Mouse (Mus musculus): ENCODE data around the gene Sema3g. TPM values are rescaled to one million over a fixed set of nuclear protein-coding genes. Genes with fewer than 3 reads are reported as not detected.

The Sema3g gene
- polyA plus RNA-seq, 2 experiments: 0.15 TPM; not detected in 1

- Histone ChIP-seq H3K4me3 (ENCODE audit: insufficient read depth in 1 of 2, low read depth in 2 of 2, low read length in 2 of 2) (no peak overlapping the region), H3K4me1 (replicated peaks; ENCODE audit: control insufficient read depth in 2 of 2, insufficient read depth in 2 of 2, low read length in 1 of 2) (peaks cover 0 to 2% of the 10 kb centered on the region in 2 experiments; a peak in 1 of 4 replicates), H3K27me3 (ENCODE audit: control insufficient read depth, insufficient read depth, low read length) (no peaks in the 10 kb centered on the region; the same call in 1 of the 2 replicates), H3K36me3 (replicated peaks; ENCODE audit: control insufficient read depth, insufficient read depth, low read depth) (no peaks in the 10 kb centered on the region), H3K27ac (no peak overlapping the region), H3K9me3 (ENCODE audit: control insufficient read depth, low read length) (no peaks in the 10 kb centered on the region), H3K4me2 (ENCODE audit: low read depth) (no peak overlapping the region), H3K9ac (replicated peaks) (no peak overlapping the region)
- ATAC-seq (ENCODE audit: insufficient read depth) (no peak), DNase-seq (ENCODE audit: low read depth in 3 of 3, low spot score in 3 of 3) (no peak)
- TF ChIP-seq CTCF (IDR thresholded peaks at IDR 0.05; ENCODE audit: low read depth): no peak
- no peak for TF ChIP-seq EP300 (IDR thresholded peaks at IDR 0.05; ENCODE audit: low read depth)
- 68% methylated on average over 4 of the region's 4 CpGs for WGBS (ENCODE audit: insufficient replicate concordance)
These were observed 9.3 kb downstream of the Sema3g start for GRCm38 (mm10) chr14:31226978-31227377.

- WGBS (ENCODE audit: insufficient replicate concordance): 33% methylated on average over 6 of the region's 6 CpGs
- Histone ChIP-seq H3K4me3 (ENCODE audit: insufficient read depth in 1 of 2, low read depth in 2 of 2, low read length in 2 of 2) (no peak overlapping the region), H3K9ac (replicated peaks) (no peak overlapping the region), H3K9me3 (ENCODE audit: control insufficient read depth, low read length) (no peaks in the 10 kb centered on the region), H3K27ac (no peak overlapping the region), H3K36me3 (replicated peaks; ENCODE audit: control insufficient read depth, insufficient read depth, low read depth) (no peaks in the 10 kb centered on the region), H3K4me2 (ENCODE audit: low read depth) (no peak overlapping the region), H3K27me3 (ENCODE audit: control insufficient read depth, insufficient read depth, low read length) (no peaks in the 10 kb centered on the region; the same call in 1 of the 2 replicates), H3K4me1 (replicated peaks; ENCODE audit: control insufficient read depth in 2 of 2, insufficient read depth in 2 of 2, low read length in 1 of 2) (peaks cover 0 to 3% of the 10 kb centered on the region in 2 experiments; a peak in 2 of 4 replicates)
- DNase-seq (ENCODE audit: low read depth in 3 of 3, low spot score in 3 of 3): no peak
- TF ChIP-seq CTCF (IDR thresholded peaks at IDR 0.05; ENCODE audit: low read depth) (no peak), EP300 (IDR thresholded peaks at IDR 0.05; ENCODE audit: low read depth) (no peak)
- no peak for ATAC-seq (ENCODE audit: insufficient read depth)
These were observed 10.6 kb downstream of the Sema3g start for GRCm38 (mm10) chr14:31228234-31228633.

GRCm38 (mm10) chr14:31230442-31230841 is 12.8 kb downstream of the Sema3g start:
- 52% methylated on average over 8 of the region's 8 CpGs for WGBS (ENCODE audit: insufficient replicate concordance)
- peaks cover 0 to 7% of the 10 kb centered on the region in 2 experiments; a peak in 2 of 4 replicates for H3K4me1 ChIP-seq (replicated peaks; ENCODE audit: control insufficient read depth in 2 of 2, insufficient read depth in 2 of 2, low read length in 1 of 2)
- no peak for ATAC-seq (ENCODE audit: insufficient read depth)
- no peak overlapping the region for H3K4me2 ChIP-seq (ENCODE audit: low read depth)
- no peaks in the 10 kb centered on the region for H3K9me3 ChIP-seq (ENCODE audit: control insufficient read depth, low read length)
- H3K27me3 ChIP-seq (ENCODE audit: control insufficient read depth, insufficient read depth, low read length): no peaks in the 10 kb centered on the region; the same call in 1 of the 2 replicates
- no peak for DNase-seq (ENCODE audit: low read depth in 3 of 3, low spot score in 3 of 3)
- no peak overlapping the region for H3K4me3 ChIP-seq (ENCODE audit: insufficient read depth in 1 of 2, low read depth in 2 of 2, low read length in 2 of 2)
- TF ChIP-seq EP300 (IDR thresholded peaks at IDR 0.05; ENCODE audit: low read depth): no peak
- 0 out of 2 replicates have a peak, but pooled peaks have one; percentile 2 for TF ChIP-seq CTCF (IDR thresholded peaks at IDR 0.05; ENCODE audit: low read depth)
- H3K9ac ChIP-seq (replicated peaks): no peak overlapping the region
- H3K36me3 ChIP-seq (replicated peaks; ENCODE audit: control insufficient read depth, insufficient read depth, low read depth): no peaks in the 10 kb centered on the region
- H3K27ac ChIP-seq: no peak overlapping the region

GRCm38 (mm10) chr14:31232404-31233069 is 14.9 kb downstream of the Sema3g start:
- DNase-seq (ENCODE audit: low read depth in 3 of 3, low spot score in 3 of 3): no peak
- peaks cover 0 to 7% of the 10 kb centered on the region in 2 experiments; a peak in 2 of 4 replicates for H3K4me1 ChIP-seq (replicated peaks; ENCODE audit: control insufficient read depth in 2 of 2, insufficient read depth in 2 of 2, low read length in 1 of 2)

More at GRCm38 (mm10) chr14:31232404-31233069, 14.9 kb downstream of the Sema3g start:
- no peak for ATAC-seq (ENCODE audit: insufficient read depth)
- Histone ChIP-seq H3K4me2 (ENCODE audit: low read depth) (no peak overlapping the region), H3K9ac (replicated peaks) (no peak overlapping the region), H3K9me3 (ENCODE audit: control insufficient read depth, low read length) (no peaks in the 10 kb centered on the region), H3K36me3 (replicated peaks; ENCODE audit: control insufficient read depth, insufficient read depth, low read depth) (no peaks in the 10 kb centered on the region), H3K4me3 (ENCODE audit: insufficient read depth in 1 of 2, low read depth in 2 of 2, low read length in 2 of 2) (no peak overlapping the region), H3K27ac (no peak overlapping the region), H3K27me3 (ENCODE audit: control insufficient read depth, insufficient read depth, low read length) (no peaks in the 10 kb centered on the region; the same call in 1 of the 2 replicates)
- TF ChIP-seq EP300 (IDR thresholded peaks at IDR 0.05; ENCODE audit: low read depth): no peak
- TF ChIP-seq CTCF (IDR thresholded peaks at IDR 0.05; ENCODE audit: low read depth): no peak
- 51% methylated on average over 13 of the region's 13 CpGs for WGBS (ENCODE audit: insufficient replicate concordance)

All from liver, embryonic 14.5 days (tissue).